Mouse (Mus musculus): ENCODE measurements around the gene Kif5c. TPM values are rescaled to one million over a fixed set of nuclear protein-coding genes. Genes with fewer than 3 reads are reported as not detected.

Gene Kif5c
- polyA plus RNA-seq, 2 experiments = 4.5 to 5.3 TPM

DNA sequence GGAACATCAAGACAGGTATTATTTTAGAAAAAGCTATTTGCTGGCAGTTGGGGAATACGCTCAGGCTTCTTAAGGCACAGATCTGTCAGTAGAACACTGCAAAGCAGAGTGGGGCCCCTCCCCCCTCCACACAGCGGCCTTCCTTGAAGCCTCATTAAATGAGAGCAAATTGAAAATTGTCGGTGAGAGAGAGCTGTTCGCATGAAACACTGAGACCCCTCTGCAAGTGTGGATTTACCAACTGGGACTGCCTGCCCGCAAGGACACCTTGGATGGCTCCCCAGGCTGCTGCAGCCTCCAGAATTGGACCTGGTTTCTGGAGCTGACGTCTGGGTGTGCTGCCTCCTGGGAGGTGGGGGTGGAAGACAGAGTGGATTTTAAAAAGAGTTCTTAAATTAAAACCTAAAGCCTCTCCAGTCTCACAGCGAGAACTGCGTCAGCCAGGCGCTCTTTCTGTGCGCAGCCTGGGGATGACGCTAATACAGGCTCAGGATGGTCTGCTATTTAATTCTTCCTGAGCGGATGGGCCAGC, 46.9 kb upstream of the Kif5c start:
- Histone ChIP-seq H3K4me3 (replicated peaks; ENCODE audit: low read length) (peak overlapping the region; percentile 10; the same call in 1 of the 2 replicates), H3K36me3 (ENCODE audit: control insufficient read depth, insufficient read depth, low read length) (no peaks in the 10 kb centered on the region), H3K4me2 (replicated peaks; ENCODE audit: low read depth, low read length, severe bottlenecking) (peak overlapping the region; percentile 43), H3K27me3 (ENCODE audit: control insufficient read depth, insufficient read depth, low read length) (no peaks in the 10 kb centered on the region), H3K4me1 (ENCODE audit: control insufficient read depth, insufficient read depth, low read length) (peaks cover 34% of the 10 kb centered on the region), H3K9ac (ENCODE audit: low read depth, low read length, severe bottlenecking) (peak overlapping the region; percentile 31; the same call in 1 of the 2 replicates), H3K9me3 (ENCODE audit: control insufficient read depth, low read length) (no peaks in the 10 kb centered on the region), H3K27ac (replicated peaks; ENCODE audit: low read depth, low read length) (peak overlapping the region; percentile 5; the same call in 1 of the 2 replicates)
- DNase-seq (ENCODE audit: low spot score) = peak; percentile 38
- WGBS = 27% methylated on average over 12 of the region's 12 CpGs
- peak; percentile 44; the same call in 1 of the 2 replicates for ATAC-seq (ENCODE audit: low FRiP score, low read depth)
- no peak for TF ChIP-seq POLR2A (IDR thresholded peaks at IDR 0.05; ENCODE audit: borderline replicate concordance, extremely low read depth, insufficient read depth, insufficient read length)

DNA sequence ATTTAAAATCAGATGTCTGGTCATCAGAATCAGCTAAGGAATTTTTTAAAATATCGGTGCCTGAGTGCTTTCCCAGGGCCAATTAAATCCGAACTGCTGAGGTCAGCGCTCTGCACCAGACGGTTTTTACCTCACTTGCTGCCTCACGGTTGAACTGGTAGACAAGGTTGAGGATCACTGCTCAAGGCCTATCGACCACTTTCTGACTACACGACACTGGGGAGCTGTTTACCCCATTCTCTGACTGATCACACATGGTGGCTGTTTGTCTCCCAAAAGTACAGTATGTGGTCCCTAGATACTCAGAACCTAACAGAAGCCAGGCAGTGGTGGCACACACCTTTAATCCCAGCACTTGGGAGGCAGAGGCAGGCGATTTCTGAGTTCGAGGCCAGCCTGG, 46.4 kb upstream of the Kif5c start:
- H3K27me3 ChIP-seq (ENCODE audit: control insufficient read depth, insufficient read depth, low read length) = no peaks in the 10 kb centered on the region
- H3K27ac ChIP-seq (replicated peaks; ENCODE audit: low read depth, low read length) = 0 out of 2 replicates have a peak overlapping the region, but pooled peaks have one; percentile 5
- no peaks in the 10 kb centered on the region for H3K36me3 ChIP-seq (ENCODE audit: control insufficient read depth, insufficient read depth, low read length)
- peak; percentile 42 for DNase-seq (ENCODE audit: low spot score)
- no peak for ATAC-seq (ENCODE audit: low FRiP score, low read depth)
- WGBS = 43% methylated on average over 9 of the region's 9 CpGs
- H3K4me2 ChIP-seq (replicated peaks; ENCODE audit: low read depth, low read length, severe bottlenecking) = peak overlapping the region; percentile 43
- peaks cover 34% of the 10 kb centered on the region for H3K4me1 ChIP-seq (ENCODE audit: control insufficient read depth, insufficient read depth, low read length)
- H3K4me3 ChIP-seq (replicated peaks; ENCODE audit: low read length) = peak overlapping the region; percentile 10; the same call in 1 of the 2 replicates
- H3K9me3 ChIP-seq (ENCODE audit: control insufficient read depth, low read length) = no peaks in the 10 kb centered on the region
- peak overlapping the region; percentile 31; the same call in 1 of the 2 replicates for H3K9ac ChIP-seq (ENCODE audit: low read depth, low read length, severe bottlenecking)
- TF ChIP-seq POLR2A (IDR thresholded peaks at IDR 0.05; ENCODE audit: borderline replicate concordance, extremely low read depth, insufficient read depth, insufficient read length) = no peak

DNA sequence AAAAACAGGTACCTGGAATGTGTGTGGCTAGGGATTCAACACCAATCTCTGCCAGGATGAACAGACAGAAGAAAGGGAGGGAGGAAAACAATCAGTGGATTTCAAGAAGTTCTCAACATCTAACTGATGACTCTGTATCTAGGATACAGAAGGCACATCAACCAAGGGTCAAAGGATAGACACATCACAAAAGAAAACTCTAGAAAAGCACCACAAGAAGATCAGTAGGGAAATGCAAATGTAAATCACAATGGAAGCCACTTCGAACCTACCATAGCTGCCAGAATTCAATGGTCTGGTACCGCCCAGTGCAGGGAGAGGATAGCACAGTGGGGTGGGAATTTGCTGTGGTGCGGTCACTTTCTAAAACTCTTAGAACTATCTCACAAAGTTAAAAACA, 45.8 kb upstream of the Kif5c start:
- Histone ChIP-seq H3K27me3 (ENCODE audit: control insufficient read depth, insufficient read depth, low read length) (no peaks in the 10 kb centered on the region), H3K27ac (replicated peaks; ENCODE audit: low read depth, low read length) (no peak overlapping the region), H3K4me3 (replicated peaks; ENCODE audit: low read length) (no peak overlapping the region), H3K4me2 (replicated peaks; ENCODE audit: low read depth, low read length, severe bottlenecking) (no peak overlapping the region), H3K9me3 (ENCODE audit: control insufficient read depth, low read length) (no peaks in the 10 kb centered on the region), H3K4me1 (ENCODE audit: control insufficient read depth, insufficient read depth, low read length) (peaks cover 32% of the 10 kb centered on the region), H3K36me3 (ENCODE audit: control insufficient read depth, insufficient read depth, low read length) (no peaks in the 10 kb centered on the region), H3K9ac (ENCODE audit: low read depth, low read length, severe bottlenecking) (no peak overlapping the region)
- 95% methylated on average over 3 of the region's 3 CpGs for WGBS
- no peak for DNase-seq (ENCODE audit: low spot score)
- no peak for TF ChIP-seq POLR2A (IDR thresholded peaks at IDR 0.05; ENCODE audit: borderline replicate concordance, extremely low read depth, insufficient read depth, insufficient read length)
- no peak for ATAC-seq (ENCODE audit: low FRiP score, low read depth)

DNA sequence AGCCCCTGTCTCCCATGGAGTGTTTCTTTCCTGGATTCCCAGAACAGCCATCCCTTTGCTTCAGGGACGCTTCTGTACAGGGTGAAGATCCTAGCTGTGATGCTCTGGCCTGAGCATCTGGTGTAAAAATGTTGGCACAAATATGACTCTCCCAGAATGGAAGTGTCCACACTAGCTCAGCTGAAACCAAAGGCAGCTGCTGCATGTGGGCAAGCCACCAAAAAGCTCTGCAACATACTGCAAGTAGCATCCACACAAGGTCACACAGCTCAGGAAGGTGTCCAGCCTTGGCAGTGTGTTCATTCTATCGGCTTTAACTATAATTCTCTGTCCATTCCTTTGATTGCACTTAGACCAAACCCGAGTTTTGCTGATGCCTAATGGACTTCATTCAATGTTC, 38.5 kb upstream of the Kif5c start:
- Histone ChIP-seq H3K4me1 (ENCODE audit: control insufficient read depth, insufficient read depth, low read length) (no peaks in the 10 kb centered on the region), H3K27ac (replicated peaks; ENCODE audit: low read depth, low read length) (no peak overlapping the region), H3K36me3 (ENCODE audit: control insufficient read depth, insufficient read depth, low read length) (no peaks in the 10 kb centered on the region), H3K4me2 (replicated peaks; ENCODE audit: low read depth, low read length, severe bottlenecking) (no peak overlapping the region), H3K4me3 (replicated peaks; ENCODE audit: low read length) (no peak overlapping the region), H3K27me3 (ENCODE audit: control insufficient read depth, insufficient read depth, low read length) (no peaks in the 10 kb centered on the region), H3K9ac (ENCODE audit: low read depth, low read length, severe bottlenecking) (no peak overlapping the region), H3K9me3 (ENCODE audit: control insufficient read depth, low read length) (no peaks in the 10 kb centered on the region)
- TF ChIP-seq POLR2A (IDR thresholded peaks at IDR 0.05; ENCODE audit: borderline replicate concordance, extremely low read depth, insufficient read depth, insufficient read length) = no peak
- WGBS = 85% methylated on average over 3 of the region's 3 CpGs
- DNase-seq (ENCODE audit: low spot score) (no peak), ATAC-seq (ENCODE audit: low FRiP score, low read depth) (no peak)

DNA sequence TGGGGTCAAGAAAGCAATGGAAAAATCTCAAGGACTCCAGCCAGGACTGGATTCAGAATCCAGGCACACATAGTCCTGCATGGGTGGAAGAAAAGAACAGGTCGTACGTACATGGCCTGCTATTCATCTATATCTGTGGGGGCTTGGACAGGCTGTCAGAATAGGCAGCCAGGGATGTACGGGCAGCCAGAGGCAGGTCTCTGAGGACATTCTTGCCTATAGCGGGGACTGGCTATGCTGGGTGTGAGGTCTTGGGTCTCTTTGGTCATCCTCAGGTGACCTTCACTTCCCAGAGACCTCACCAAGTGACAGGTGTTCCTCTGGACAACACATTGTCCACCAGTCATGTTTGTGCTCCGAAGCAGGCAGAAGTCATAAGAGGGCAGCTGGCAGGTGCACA, 36.6 kb upstream of the Kif5c start:
- Histone ChIP-seq H3K9me3 (ENCODE audit: control insufficient read depth, low read length) (no peaks in the 10 kb centered on the region), H3K4me2 (replicated peaks; ENCODE audit: low read depth, low read length, severe bottlenecking) (no peak overlapping the region), H3K4me1 (ENCODE audit: control insufficient read depth, insufficient read depth, low read length) (no peaks in the 10 kb centered on the region), H3K36me3 (ENCODE audit: control insufficient read depth, insufficient read depth, low read length) (no peaks in the 10 kb centered on the region), H3K9ac (ENCODE audit: low read depth, low read length, severe bottlenecking) (no peak overlapping the region), H3K4me3 (replicated peaks; ENCODE audit: low read length) (no peak overlapping the region), H3K27me3 (ENCODE audit: control insufficient read depth, insufficient read depth, low read length) (no peaks in the 10 kb centered on the region), H3K27ac (replicated peaks; ENCODE audit: low read depth, low read length) (no peak overlapping the region)
- DNase-seq (ENCODE audit: low spot score) (no peak), ATAC-seq (ENCODE audit: low FRiP score, low read depth) (no peak)
- TF ChIP-seq POLR2A (IDR thresholded peaks at IDR 0.05; ENCODE audit: borderline replicate concordance, extremely low read depth, insufficient read depth, insufficient read length) = no peak
- WGBS = 82% methylated on average over 5 of the region's 5 CpGs
